Mouse (Mus musculus): ENCODE results near the gene Mcee. TPM values are rescaled to one million over a fixed set of nuclear protein-coding genes. Genes with fewer than 3 reads are reported as not detected.

Mcee gene
- polyA plus RNA-seq, 1 experiment from 2014 or later: 150 TPM

GRCm38 (mm10) chr7:64439595-64440518 is 47.5 kb downstream of the Mcee start:
- no peaks in the 10 kb centered on the region for H3K27me3 ChIP-seq (ENCODE audit: control insufficient read depth, insufficient read depth, low read length)
- H3K4me1 ChIP-seq (ENCODE audit: control insufficient read depth in 2 of 2, insufficient read depth in 2 of 2, low read length in 2 of 2): no peaks in the 10 kb centered on the region
- WGBS: 55% methylated on average over 5 of the region's 5 CpGs
- no peak overlapping the region for H3K4me2 ChIP-seq (ENCODE audit: low read length)
- H3K4me3 ChIP-seq (ENCODE audit: control insufficient read depth in 1 of 2, insufficient read depth in 1 of 2, low read depth in 1 of 2, low read length in 2 of 2): no peak overlapping the region
- H3K9me3 ChIP-seq (ENCODE audit: control insufficient read depth, low read length): no peaks in the 10 kb centered on the region
- H3K27ac ChIP-seq (replicated peaks in 1 of 2; ENCODE audit: control insufficient read depth in 1 of 2, insufficient read depth in 1 of 2, low read depth in 2 of 2, low read length in 2 of 2): no peak overlapping the region
- no peaks in the 10 kb centered on the region for H3K36me3 ChIP-seq (ENCODE audit: control insufficient read depth, insufficient read depth, low read length)
- no peak for ATAC-seq (ENCODE audit: insufficient number of reproducible peaks, insufficient read depth, low FRiP score, low read depth)
- H3K9ac ChIP-seq (ENCODE audit: low read length): no peak overlapping the region

DNA sequence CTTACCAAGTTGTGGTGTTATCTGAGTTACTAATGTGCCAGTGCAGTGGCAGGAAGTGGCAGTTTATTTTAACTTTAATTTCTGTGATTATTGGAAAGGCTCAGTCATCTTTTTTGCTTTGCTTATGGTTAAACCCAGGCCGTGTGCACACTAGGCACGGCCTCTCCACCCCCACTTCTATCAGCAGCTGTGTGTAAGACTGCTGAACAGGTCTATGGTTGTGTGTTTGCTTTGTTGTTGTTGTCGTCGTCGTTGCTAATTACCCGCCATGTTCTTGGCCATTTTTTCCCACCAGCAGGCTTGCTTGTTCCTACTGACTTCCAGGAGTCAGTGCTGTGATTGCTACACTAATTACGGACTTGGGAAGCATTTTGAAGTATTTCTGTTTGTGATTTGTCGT is 48.1 kb downstream of the Mcee start:
- Histone ChIP-seq H3K9ac (ENCODE audit: low read length) (no peak overlapping the region), H3K27me3 (ENCODE audit: control insufficient read depth, insufficient read depth, low read length) (no peaks in the 10 kb centered on the region), H3K4me1 (ENCODE audit: control insufficient read depth in 2 of 2, insufficient read depth in 2 of 2, low read length in 2 of 2) (no peaks in the 10 kb centered on the region), H3K4me3 (ENCODE audit: control insufficient read depth in 1 of 2, insufficient read depth in 1 of 2, low read depth in 1 of 2, low read length in 2 of 2) (no peak overlapping the region), H3K36me3 (ENCODE audit: control insufficient read depth, insufficient read depth, low read length) (no peaks in the 10 kb centered on the region), H3K27ac (replicated peaks in 1 of 2; ENCODE audit: control insufficient read depth in 1 of 2, insufficient read depth in 1 of 2, low read depth in 2 of 2, low read length in 2 of 2) (no peak overlapping the region), H3K4me2 (ENCODE audit: low read length) (no peak overlapping the region), H3K9me3 (ENCODE audit: control insufficient read depth, low read length) (no peaks in the 10 kb centered on the region)
- 74% methylated on average over 8 of the region's 8 CpGs for WGBS
- no peak for ATAC-seq (ENCODE audit: insufficient number of reproducible peaks, insufficient read depth, low FRiP score, low read depth)

- Histone ChIP-seq H3K4me3 (ENCODE audit: control insufficient read depth in 1 of 2, insufficient read depth in 1 of 2, low read depth in 1 of 2, low read length in 2 of 2) (no peak overlapping the region), H3K27ac (replicated peaks in 1 of 2; ENCODE audit: control insufficient read depth in 1 of 2, insufficient read depth in 1 of 2, low read depth in 2 of 2, low read length in 2 of 2) (no peak overlapping the region), H3K4me1 (ENCODE audit: control insufficient read depth in 2 of 2, insufficient read depth in 2 of 2, low read length in 2 of 2) (no peaks in the 10 kb centered on the region), H3K36me3 (ENCODE audit: control insufficient read depth, insufficient read depth, low read length) (no peaks in the 10 kb centered on the region), H3K27me3 (ENCODE audit: control insufficient read depth, insufficient read depth, low read length) (no peaks in the 10 kb centered on the region), H3K9me3 (ENCODE audit: control insufficient read depth, low read length) (no peaks in the 10 kb centered on the region), H3K9ac (ENCODE audit: low read length) (no peak overlapping the region), H3K4me2 (ENCODE audit: low read length) (no peak overlapping the region)
- 74% methylated on average over 13 of the region's 13 CpGs for WGBS
- no peak for ATAC-seq (ENCODE audit: insufficient number of reproducible peaks, insufficient read depth, low FRiP score, low read depth)
Measured at GRCm38 (mm10) chr7:64450631-64451030, 58.2 kb downstream of the Mcee start.

- Histone ChIP-seq H3K4me1 (ENCODE audit: control insufficient read depth in 2 of 2, insufficient read depth in 2 of 2, low read length in 2 of 2) (no peaks in the 10 kb centered on the region), H3K27me3 (ENCODE audit: control insufficient read depth, insufficient read depth, low read length) (no peaks in the 10 kb centered on the region), H3K4me3 (ENCODE audit: control insufficient read depth in 1 of 2, insufficient read depth in 1 of 2, low read depth in 1 of 2, low read length in 2 of 2) (no peak overlapping the region), H3K36me3 (ENCODE audit: control insufficient read depth, insufficient read depth, low read length) (no peaks in the 10 kb centered on the region), H3K4me2 (ENCODE audit: low read length) (no peak overlapping the region), H3K9ac (ENCODE audit: low read length) (no peak overlapping the region), H3K9me3 (ENCODE audit: control insufficient read depth, low read length) (no peaks in the 10 kb centered on the region), H3K27ac (replicated peaks in 1 of 2; ENCODE audit: control insufficient read depth in 1 of 2, insufficient read depth in 1 of 2, low read depth in 2 of 2, low read length in 2 of 2) (no peak overlapping the region)
- 67% methylated on average over 4 of the region's 4 CpGs for WGBS
- ATAC-seq (ENCODE audit: insufficient number of reproducible peaks, insufficient read depth, low FRiP score, low read depth): no peak
Measured at GRCm38 (mm10) chr7:64451441-64451840, 59.0 kb downstream of the Mcee start.

DNA sequence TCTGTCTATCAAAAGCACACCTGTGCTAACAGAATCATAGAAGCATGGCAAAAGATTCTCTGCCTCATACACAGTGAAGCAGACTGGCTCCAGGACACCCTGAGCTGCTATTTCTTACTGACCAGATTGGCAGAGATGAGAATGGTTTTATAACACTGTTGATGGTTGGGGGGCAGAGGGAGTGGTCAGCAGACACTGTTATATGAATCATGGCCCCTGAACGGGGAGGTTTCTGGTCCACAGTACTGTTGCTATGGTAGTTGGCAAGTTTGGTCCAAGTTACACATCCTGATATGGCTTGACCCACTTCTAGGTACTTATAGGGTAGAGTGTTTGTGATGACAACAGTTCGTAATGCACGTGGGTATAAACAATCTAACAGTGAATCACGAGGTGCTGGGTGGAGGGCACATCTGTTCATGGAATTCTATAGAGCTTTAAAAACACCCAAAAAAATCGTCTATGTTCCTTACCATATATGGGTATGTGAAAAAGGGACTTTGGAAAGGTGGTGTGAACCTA is 59.5 kb downstream of the Mcee start:
- H3K9me3 ChIP-seq (ENCODE audit: control insufficient read depth, low read length): no peaks in the 10 kb centered on the region
- H3K27me3 ChIP-seq (ENCODE audit: control insufficient read depth, insufficient read depth, low read length): no peaks in the 10 kb centered on the region
- no peaks in the 10 kb centered on the region for H3K36me3 ChIP-seq (ENCODE audit: control insufficient read depth, insufficient read depth, low read length)
- no peak for ATAC-seq (ENCODE audit: insufficient number of reproducible peaks, insufficient read depth, low FRiP score, low read depth)
- WGBS: 62% methylated on average over 5 of the region's 5 CpGs
- no peaks in the 10 kb centered on the region for H3K4me1 ChIP-seq (ENCODE audit: control insufficient read depth in 2 of 2, insufficient read depth in 2 of 2, low read length in 2 of 2)
- H3K4me3 ChIP-seq (ENCODE audit: control insufficient read depth in 1 of 2, insufficient read depth in 1 of 2, low read depth in 1 of 2, low read length in 2 of 2): no peak overlapping the region
- H3K4me2 ChIP-seq (ENCODE audit: low read length): no peak overlapping the region
- H3K27ac ChIP-seq (replicated peaks in 1 of 2; ENCODE audit: control insufficient read depth in 1 of 2, insufficient read depth in 1 of 2, low read depth in 2 of 2, low read length in 2 of 2): no peak overlapping the region
- no peak overlapping the region for H3K9ac ChIP-seq (ENCODE audit: low read length)

DNA sequence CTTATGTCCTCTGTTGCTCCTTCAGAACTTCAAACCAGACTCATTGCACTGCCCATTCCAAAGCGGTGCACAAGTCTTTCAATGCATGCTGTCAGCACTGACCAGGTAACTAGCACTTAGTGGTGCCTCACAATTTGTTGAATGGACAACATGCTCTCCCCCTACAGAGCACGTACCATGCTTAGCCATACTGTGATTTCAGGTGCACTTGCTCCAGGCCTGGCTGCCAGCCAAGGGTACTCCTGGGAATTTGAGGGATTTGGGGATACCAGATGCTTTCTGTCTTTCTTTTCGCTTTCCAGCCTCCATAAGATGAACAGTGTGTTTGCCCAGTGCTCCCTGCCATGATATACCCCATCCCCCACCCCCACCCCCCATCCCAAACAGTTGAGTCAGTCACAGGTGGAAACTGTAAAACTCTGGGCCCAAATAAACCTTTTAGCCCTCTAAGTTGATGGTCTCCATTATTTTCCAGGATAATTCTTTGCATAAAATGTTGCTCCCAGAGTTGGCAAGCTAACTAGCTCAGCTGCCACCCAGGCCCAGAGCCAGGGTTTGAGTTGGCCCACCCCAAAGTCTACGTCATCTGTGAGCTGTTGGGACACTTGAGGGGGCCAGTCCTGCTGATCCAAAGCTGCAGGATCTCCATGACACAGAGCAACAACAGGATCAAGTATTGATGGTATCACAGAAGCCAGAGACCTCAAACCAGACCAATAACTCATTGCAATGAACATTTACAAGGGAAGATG is 60.2 kb downstream of the Mcee start:
- Histone ChIP-seq H3K9me3 (ENCODE audit: control insufficient read depth, low read length) (no peaks in the 10 kb centered on the region), H3K9ac (ENCODE audit: low read length) (no peak overlapping the region), H3K36me3 (ENCODE audit: control insufficient read depth, insufficient read depth, low read length) (no peaks in the 10 kb centered on the region), H3K27me3 (ENCODE audit: control insufficient read depth, insufficient read depth, low read length) (no peaks in the 10 kb centered on the region), H3K4me1 (ENCODE audit: control insufficient read depth in 2 of 2, insufficient read depth in 2 of 2, low read length in 2 of 2) (no peaks in the 10 kb centered on the region), H3K4me2 (ENCODE audit: low read length) (no peak overlapping the region), H3K4me3 (ENCODE audit: control insufficient read depth in 1 of 2, insufficient read depth in 1 of 2, low read depth in 1 of 2, low read length in 2 of 2) (no peak overlapping the region), H3K27ac (replicated peaks in 1 of 2; ENCODE audit: control insufficient read depth in 1 of 2, insufficient read depth in 1 of 2, low read depth in 2 of 2, low read length in 2 of 2) (no peak overlapping the region)
- ATAC-seq (ENCODE audit: insufficient number of reproducible peaks, insufficient read depth, low FRiP score, low read depth): no peak
- WGBS: 74% methylated on average over 4 of the region's 4 CpGs

GRCm38 (mm10) chr7:64456176-64456575 is 63.8 kb downstream of the Mcee start:
- no peak overlapping the region for H3K27ac ChIP-seq (replicated peaks in 1 of 2; ENCODE audit: control insufficient read depth in 1 of 2, insufficient read depth in 1 of 2, low read depth in 2 of 2, low read length in 2 of 2)
- no peaks in the 10 kb centered on the region for H3K27me3 ChIP-seq (ENCODE audit: control insufficient read depth, insufficient read depth, low read length)
- no peaks in the 10 kb centered on the region for H3K4me1 ChIP-seq (ENCODE audit: control insufficient read depth in 2 of 2, insufficient read depth in 2 of 2, low read length in 2 of 2)
- ATAC-seq (ENCODE audit: insufficient number of reproducible peaks, insufficient read depth, low FRiP score, low read depth): no peak
- H3K4me2 ChIP-seq (ENCODE audit: low read length): no peak overlapping the region
- no peak overlapping the region for H3K4me3 ChIP-seq (ENCODE audit: control insufficient read depth in 1 of 2, insufficient read depth in 1 of 2, low read depth in 1 of 2, low read length in 2 of 2)
- H3K9me3 ChIP-seq (ENCODE audit: control insufficient read depth, low read length): 0 out of 2 replicates have a peak, but pooled peaks cover 3% of the 10 kb centered on the region
- H3K9ac ChIP-seq (ENCODE audit: low read length): no peak overlapping the region
- 71% methylated on average over 4 of the region's 4 CpGs for WGBS
- H3K36me3 ChIP-seq (ENCODE audit: control insufficient read depth, insufficient read depth, low read length): no peaks in the 10 kb centered on the region

All from heart, embryonic 14.5 days (tissue).